Mouse (Mus musculus) spleen, adult 18-20 months (tissue): Measurements from ENCODE around the gene Trappc13.
A peak's percentile ranks its signal among the peaks of the same experiment; 100 is the strongest.
"Not testable (repeated sequence)": the region's sequence is repeated elsewhere in the genome, so short reads cannot be mapped to it uniquely, and the experiment has no call there.

ENCODE experiments used
- DNase-seq, 2 experiments: peaks; one replicate each; pipeline ENCODE4 v3.0.0; 2022; ENCODE audit warnings: mixed read lengths in 2 of 2

The Trappc13 gene

DNA sequence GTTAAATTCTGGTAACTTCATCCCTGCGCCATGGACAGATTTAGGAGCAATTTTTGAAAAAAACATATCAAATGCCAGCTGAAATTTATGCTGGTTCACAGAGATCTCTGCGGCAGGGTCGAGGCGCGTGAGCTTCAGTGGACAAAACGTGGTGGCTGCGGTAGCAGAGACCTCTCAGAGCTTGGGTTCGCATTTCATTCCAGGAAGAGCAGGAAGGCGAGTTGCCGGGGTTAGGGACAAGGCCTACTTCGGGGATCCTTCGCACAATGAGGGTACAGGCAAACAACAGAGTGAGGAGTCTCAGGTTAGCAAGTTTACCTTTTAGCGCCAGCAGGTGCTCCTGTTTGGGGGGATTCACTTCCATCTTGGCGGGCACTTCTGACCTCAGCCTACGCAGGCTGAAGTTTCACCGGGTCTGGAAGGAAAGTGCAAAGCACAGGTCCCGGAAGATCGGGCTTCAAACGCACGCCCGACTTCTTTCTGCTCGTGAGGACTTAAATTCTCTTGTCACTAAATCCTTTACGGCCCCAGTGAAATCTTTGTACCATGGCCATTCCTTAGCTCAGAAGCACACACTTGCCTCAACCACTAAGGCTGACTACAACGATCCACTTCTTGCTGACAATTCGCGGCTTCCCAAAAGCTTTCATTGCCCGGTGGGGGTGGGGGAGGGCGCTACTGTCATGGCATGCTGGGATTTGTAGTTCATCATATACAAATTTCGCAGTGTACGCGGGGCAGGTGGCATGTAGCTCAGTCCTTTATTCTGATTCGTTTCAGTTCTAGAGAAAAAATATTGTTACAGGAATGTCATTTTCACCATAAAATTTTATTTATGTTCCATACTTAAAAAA lies at the start of gene Trappc13:
TSS of gene Trappc13 (minus strand) at position 674 of the 854 bp plus-strand sequence.
- peak in 1 of 2 experiments; percentile 78 for DNase-seq

DNA sequence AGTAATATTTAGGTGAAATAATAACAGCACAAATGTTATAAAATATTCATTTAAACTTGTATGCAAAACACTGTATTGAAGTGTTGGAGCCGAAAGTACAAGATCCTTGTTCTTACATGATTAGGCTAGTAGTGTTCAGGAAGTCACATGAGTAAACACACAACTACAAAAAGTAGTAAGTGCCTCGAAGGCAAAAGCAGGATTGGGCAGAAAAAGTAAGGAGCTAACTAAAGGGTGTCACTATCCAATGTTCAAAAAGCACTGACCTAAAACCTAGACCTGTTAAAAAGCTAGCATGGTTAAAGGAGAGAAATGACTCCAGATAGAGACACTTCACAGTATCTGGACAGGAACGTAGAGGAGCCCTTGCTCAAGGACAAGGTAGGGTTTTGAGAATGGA lies 49.2 kb upstream of the Trappc13 start:
- DNase-seq = no peak

DNA sequence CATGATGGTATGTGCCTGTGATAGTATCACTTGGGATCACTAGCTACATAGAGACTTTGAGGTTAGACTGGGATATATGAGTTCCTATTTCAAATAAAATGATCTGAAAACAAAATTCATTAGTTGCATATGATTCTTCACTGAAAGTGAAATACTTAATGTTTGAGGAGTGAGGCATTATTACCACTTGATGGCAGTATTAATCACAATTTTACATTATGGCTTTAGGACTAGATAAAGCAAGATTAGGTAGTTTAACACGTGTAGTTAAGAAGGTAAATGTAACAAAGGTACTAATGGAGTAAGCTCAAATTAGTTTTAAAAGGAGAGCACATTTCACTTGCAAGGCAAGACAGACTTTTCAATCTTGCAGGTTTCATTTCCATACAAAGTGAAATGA lies 26.0 kb upstream of the Trappc13 start:
- DNase-seq = no peak

DNA sequence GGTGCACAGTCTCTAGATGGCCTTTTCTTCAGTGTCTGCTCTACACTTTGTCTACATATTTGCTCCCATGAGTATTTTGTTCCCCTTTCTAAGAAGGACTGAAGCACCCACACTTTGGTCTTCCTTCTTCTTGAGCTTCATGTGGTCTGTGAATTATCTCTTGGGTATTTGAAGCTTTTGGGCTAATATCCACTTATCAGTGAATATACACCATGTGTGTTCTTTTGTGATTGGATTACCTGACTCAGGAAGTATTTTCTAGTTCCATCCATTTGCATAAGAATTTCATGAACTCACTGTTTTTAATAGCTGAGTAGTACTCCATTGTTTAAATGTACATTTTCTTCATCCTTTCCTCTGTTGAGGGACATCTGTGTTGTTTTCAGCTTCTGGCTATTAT lies 17.6 kb upstream of the Trappc13 start:
- not testable (repeated sequence) for DNase-seq

DNA sequence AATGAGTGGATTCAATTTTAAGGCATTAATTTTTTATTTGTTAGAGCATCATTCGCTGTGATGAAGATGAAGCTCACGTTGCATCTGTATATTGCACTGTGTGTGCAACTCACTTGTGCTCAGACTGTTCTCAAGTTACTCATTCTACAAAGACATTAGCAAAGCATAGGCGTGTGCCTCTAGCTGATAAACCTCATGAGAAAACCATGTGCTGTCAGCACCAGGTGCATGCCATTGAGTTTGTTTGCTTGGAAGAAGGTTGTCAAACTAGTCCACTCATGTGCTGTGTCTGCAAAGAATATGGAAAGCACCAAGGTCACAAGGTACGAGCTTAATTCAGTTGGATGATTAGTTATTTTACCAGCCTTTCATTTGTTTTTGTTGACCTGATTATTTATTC lies 9.1 kb upstream of the Trappc13 start:
- no peak for DNase-seq

DNA sequence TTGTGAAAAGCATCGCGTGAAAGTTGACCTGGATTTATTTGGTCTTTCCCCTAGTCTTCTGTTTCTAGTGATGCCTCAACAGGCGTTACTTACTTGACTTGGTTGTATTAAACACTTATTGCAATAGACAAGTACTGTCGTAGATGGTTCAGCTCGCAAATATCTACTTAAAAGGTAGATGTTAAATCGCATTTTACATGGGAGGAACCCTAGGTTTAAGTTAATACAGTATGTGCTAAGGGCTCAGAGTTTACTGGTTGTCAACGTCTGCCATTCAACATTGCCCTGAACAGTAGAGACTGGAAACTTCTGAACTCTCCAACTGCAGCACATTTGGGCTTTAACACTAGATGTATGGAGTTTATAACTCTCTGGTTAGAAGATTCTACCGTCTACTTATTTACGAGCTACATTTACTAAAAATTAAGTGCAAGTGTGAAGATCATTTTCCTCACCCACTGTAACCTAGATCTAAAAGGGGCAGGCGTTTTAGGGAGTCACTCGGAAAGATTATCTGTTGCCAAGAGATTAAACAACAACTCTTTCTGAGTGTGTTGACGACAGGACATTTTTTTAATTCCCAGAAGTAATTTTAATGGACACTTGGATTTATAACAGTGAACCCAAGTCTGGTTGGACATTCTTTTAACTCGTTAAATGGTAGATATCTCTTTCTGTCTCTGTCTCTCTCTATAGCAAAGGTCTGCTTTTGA lies 1.1 kb upstream of the Trappc13 start:
- DNase-seq = no peak

DNA sequence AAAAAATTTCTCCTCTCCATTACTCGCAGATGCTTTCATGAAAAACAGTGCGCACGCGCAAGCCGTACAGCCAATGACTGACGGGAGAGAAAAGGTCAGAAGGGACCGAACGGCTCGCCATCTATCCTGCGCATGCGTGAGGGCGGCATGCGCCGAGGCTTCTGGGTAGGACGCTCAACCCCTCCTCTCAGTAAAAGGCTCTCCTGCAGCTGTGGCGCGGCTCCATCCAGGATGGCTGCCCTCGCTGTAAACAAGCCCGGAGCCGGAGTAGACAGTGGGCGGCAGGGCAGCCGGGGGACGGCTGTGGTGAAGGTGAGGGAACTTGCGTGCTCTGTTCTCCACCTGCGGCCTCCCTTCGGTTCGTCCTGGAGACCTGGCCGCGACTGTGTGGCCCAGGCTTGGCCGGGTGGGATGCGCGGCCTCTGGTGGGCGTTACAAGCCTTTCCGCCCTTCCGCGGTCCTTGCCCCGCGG lies 417 bp upstream of the Trappc13 start, which contains the start of gene Trim23:
TSS of gene Trim23 (plus strand) at position 148 of the 472 bp plus-strand sequence.
- peak; percentile 88 to 91 for DNase-seq

DNA sequence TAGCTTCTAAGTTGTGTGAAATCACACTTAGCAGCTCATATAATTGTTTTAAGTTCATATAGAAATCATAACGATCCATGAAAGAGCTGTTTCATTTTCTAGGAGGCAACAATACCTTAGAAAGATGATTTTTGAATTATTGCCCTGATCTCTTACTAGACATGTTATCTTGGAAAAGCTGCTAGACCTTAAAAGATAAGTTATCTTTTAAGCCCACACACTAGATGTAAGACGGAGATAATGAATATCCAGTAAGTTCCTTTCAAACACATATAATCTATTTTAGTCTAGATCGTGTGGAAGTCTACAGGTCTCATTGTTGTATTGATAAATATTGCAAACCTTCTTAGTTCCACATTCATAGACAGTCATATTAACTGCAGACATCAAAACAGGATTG lies 1.4 kb downstream of the Trappc13 start:
- DNase-seq = no peak

DNA sequence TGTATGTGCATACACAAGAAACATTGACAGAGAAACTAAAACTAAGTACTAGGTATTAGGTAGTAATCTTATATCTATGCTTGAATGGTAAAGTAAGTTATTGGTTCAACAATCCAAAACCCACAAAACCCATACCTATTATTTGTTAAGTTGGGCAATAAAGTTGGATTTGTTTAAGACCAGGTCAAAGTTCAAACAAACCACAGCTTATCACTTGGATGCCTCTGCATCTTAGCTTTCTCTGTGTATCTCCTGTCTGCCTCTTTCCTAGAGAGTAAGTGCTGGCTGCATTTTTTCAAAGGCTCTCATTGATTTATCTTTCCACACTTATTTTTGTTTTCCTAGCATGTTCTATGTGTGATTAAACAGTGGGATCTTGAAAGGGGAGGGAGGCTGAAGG lies 5.8 kb downstream of the Trappc13 start:
- no peak for DNase-seq

DNA sequence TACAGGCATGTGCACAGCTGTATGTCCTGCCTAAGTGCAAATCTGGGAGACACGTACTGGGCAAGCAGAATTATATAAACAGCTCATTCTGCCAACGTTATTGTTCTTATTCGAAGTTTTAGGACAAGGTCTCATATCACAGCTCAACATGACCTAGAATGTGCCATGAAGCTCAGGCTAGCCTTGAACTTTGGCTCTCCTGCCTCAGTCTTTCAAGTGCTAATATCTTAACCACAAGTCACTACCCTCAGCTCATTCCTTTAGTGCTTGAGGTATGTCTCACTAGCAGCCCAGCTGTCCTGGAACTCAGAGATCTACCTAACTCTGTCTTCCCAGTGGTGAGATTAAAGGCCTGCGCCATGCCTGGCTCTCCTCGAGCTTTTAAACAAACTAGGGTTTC lies 6.6 kb downstream of the Trappc13 start:
- no peak for DNase-seq

DNA sequence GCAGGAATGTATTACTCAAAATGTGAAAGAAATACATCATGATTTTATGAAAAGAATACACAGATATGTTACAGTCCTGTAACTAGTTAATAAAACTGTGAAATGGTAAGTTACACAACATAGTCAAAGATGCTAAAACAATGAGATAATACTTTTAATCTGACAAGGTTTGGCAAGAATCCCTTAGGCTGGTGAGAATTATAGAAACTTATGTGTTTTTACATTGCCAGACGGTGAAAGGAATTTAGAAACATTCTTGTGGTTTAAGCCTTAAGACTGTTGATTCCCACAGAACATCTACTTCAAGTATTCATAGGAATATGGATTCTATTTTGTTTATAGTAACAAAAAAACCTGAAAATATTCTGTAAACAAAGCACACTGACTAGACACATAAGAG lies 22.6 kb downstream of the Trappc13 start:
- DNase-seq = no peak

DNA sequence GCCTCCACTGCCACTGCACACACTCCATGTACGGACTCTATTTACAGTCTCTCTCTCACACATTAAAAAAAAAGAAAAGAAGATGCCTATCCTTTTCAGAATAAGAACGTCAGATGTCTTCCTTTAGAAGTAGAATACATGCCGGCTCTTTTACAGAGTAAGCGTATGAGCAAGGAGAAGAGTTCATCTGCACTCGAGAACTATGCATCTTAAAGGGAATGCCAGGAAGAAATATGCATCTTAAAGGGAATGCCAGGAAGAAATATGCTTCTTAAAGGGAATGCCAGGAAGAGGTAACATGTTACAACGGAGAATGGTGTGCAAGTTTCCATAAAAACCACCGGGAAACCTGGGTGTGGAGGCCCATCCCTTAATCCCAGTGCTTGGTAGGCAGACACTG lies 23.2 kb downstream of the Trappc13 start:
- DNase-seq = no peak

DNA sequence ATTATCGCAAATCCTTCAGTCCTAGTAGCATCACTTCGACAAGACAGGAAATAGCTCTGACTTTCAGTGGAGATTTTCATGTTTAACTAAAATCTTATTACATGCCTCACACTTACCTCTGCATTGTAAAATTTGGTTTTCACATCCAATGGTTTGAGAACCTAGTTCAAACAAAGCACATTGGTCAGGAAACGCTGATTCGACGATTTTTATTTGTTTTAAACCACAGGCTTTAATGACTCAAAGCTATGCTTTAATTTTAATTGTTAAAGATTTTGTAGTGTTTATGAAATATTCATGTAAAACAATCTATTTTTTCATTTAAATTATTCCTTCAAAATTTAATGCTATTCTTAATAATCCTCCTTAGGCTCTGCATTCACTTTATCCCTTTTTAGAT lies 24.1 kb downstream of the Trappc13 start:
- no peak for DNase-seq

DNA sequence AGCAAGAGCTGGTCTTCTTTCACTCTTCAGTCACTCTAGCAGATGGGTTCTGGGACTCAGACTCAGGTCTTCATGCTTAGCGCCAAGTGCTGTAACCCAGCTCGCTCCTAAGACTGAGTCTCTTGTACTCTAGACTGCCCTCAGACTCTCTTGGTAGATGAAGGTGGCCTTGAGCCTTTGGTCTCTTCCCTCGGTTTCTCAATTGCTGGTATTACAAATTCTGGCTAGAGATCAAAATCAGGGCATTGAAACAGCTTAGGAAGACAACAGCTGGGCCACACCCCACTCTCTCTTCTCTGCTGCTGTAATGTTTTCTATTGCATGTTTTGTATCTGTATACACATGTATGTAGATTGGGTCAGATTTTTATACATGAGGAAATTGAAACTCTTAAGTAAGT lies 32.6 kb downstream of the Trappc13 start:
- DNase-seq = no peak

DNA sequence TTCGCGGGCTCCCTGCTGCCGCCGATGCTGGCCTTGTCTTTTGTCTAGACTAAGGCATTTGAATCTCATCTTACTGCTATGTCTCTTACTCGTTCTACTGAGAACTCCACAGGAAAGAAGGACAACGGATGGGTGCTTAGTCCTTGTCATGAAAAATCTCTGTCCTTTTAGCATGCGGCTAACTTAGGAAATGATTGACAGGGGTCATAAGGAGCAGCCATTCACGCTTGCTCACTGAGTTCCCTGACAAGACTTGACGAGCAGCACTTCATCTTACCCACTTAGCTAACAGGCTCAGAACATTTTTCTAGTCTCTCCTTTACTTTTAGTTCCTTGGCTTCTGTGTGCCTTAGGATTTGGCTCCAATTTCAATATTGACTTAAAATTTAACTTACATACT lies 33.4 kb downstream of the Trappc13 start:
- no peak for DNase-seq

DNA sequence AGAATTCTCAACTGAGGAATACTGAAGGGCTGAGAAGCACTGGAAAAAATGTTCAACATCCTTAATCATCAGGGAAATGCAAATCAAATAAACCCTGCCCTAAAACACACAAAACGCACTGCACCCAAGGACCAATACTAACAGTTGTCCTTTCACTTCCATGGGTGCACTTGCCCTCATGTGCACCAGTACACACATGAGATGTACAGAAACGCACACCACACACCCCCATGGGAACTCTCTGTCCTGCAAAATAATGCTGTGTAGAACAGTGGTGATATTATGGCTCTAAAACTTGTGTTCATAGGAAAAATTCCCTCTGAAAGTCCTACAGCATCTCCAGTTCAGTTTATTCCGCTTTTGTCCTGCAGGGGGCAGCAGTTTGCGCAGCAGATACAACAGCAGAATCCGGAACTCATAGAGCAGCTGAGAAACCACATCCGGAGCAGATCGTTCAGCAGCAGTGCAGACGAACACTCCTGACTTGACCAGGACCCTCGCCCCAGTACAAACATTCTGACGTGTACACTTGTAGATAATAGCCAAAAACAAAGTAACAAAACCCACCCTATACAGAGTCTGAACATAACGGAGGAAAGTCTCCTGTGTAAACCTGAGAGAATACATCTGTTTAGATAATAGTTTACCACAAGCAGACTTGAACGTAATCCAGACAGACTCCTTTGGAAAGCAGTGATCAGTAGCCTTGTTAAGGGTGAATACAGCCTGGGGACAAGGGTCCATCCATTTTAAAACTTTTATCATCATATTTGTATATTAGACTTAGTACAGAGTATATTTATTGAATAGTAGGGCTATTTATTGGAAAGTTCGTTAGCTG lies 38.7 kb downstream of the Trappc13 start:
- DNase-seq = peak; percentile 56 to 80

DNA sequence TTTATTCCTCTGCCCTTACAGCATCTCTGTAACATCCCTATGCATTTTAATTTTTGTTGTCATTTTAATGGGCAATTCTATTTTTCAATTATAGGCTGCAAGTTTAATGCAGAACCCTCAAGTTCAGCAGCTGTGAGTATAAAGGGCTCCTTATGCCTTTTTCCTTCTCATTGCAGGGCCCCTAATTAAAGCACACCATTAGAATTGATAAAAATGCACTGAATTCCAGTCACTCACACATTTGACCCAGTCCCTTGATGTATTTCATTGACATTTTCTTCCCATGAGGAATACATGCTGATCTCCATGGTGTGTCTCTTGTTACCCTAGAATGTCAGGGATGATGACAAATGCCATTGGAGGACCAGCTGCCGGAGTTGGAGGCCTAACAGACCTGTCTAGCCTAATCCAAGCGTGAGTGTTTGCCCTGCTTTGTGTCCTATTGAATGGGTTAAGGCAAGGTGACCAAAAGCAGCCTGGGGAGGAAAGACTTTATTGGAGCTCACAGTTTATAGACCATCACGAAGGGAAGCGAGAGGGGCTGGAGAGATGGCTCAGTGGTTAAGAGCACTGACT lies 43.7 kb downstream of the Trappc13 start:
- DNase-seq = no peak

DNA sequence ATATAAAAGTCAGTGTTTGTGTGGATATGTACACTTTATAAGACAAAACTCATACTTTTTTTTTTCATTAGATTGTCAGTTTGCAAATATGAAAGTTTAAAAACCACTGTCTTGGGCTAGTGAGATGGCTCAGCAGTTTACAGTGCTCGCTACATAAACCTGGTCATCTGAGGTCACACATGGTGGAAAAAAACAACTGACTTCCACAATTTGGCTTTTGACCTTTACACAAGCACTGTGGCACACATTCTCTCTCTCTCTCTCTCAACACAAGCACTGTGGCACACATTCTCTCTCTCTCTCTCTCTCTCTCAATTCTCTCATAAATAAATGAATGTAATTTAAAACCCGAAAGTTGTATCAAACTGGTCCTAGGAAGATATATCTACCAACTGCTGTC lies 45.7 kb downstream of the Trappc13 start:
- DNase-seq = no peak

DNA sequence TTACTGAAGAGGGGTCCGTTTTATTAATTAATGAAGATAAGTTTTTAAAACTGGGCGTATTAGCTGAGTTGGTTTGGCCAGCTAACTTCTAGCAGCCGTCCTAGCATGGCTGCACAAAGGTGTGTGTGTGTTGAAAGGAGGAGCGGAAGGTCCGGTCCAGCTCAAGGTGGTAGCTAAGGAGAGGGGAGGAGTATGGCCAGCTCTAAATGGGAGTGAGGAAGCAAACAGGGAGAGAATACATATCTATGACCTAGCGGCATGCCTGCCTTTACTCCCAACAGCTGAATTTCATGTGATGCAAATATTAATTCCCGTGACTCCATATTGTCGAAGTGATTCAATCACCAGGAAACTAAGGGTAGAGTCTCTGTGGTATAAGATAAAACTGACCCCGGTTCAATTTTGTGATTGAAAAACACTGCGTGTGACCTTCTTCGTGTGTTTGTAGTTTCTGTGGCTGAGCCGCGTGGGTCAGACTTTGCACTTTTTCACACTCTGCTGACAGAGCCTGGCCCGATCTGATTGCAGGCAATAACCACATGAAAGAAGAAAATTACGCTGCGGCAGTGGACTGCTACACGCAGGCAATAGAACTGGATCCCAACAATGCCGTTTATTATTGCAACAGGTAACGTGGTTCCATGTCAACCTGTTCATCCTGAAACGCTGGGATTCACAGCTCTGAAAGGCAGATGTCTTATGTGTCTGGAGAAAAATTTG lies 54.4 kb downstream of the Trappc13 start:
- DNase-seq = no peak

DNA sequence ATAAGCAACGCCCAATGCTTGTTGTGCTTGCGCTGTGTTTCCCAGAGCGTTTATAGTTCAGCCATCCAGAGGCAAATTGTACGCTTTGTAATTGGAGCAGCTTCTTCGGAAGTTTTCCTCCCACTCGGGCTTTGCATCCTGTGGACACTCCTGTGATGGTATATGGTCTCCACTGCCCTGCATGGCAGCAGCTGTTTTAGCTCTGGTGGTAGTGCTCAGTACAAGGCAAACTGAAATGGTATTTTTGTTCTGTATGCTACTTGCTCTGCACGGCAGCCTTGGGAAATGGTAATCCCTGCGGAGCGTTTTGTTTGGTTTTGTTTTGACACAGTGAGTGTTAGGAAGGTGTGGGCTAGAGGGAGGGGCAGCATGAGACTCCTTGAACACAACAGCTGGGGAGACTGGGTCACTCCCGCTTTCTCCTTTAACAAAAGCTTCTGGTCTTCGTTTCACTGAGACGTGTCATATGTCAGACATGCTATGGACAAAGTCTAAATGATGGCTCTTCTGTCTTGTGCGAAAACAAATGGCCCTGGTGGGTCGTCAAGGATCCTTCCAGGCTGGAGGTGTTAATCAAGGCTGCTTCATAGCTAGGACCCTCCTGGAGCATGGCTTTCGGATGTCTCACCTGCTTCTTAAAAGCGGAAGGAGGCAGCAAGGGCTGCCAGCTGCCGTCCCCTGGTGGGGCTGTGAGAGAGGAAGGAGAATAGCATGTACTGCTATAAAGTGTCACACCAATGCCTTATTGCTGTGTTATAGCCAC lies 56.0 kb downstream of the Trappc13 start:
- no peak for DNase-seq

DNA sequence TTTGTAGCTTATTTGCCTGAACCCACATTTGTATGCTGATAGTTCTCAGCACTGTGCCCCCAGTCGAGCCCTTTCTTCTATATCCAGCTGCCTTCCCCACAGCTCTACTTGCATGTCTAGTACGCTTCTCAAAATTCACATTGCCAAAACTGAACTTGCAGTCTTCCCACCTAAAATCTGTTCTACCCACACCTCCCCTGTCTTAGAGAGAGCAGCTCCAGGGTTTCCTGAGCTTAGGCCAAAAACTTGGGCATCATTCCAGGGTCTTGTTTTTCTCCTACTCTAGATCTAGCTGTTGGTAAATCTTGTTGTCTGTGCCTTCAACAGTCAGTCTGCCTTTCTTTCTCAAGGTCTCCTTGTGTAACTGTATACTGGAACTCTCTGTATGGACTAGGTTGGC lies 63.4 kb downstream of the Trappc13 start:
- no peak for DNase-seq
